Mouse (Mus musculus) embryo, embryonic 9.5 days (tissue): ENCODE measurements at regions not wholly inside any gene's neighbourhood (a gene's known extent, or its start where the extent isn't known, plus 50 kb on each side); places are given as distances from the start of the nearest gene placed in this dataset.
"Not testable (repeated sequence)": the region's sequence is repeated elsewhere in the genome, so short reads cannot be mapped to it uniquely, and the experiment has no call there.

Experiments
- DNase-seq: peaks from one replicate; pipeline ENCODE4 v3.0.0-alpha.2; 2017; ENCODE audit errors: extremely low spot score

- DNase-seq: no peak
Observed at GRCm38 (mm10) chr5:17208554-17209283, 164.3 kb upstream of the Speer4f2 start.

GRCm38 (mm10) chr5:17210723-17211245 lies 162.2 kb upstream of the Speer4f2 start:
- no peak for DNase-seq

GRCm38 (mm10) chr5:17223542-17223941 lies 149.4 kb upstream of the Speer4f2 start:
- not testable (repeated sequence) for DNase-seq

GRCm38 (mm10) chr5:17247732-17248606 lies 125.0 kb upstream of the Speer4f2 start:
- DNase-seq: no peak

- no peak for DNase-seq
Observed at GRCm38 (mm10) chr5:17260541-17261325, 112.2 kb upstream of the Speer4f2 start.

GRCm38 (mm10) chr5:17262126-17262525 lies 110.9 kb upstream of the Speer4f2 start:
- no peak for DNase-seq

GRCm38 (mm10) chr5:17271153-17271552 lies 101.8 kb upstream of the Speer4f2 start:
- no peak for DNase-seq

GRCm38 (mm10) chr5:17271722-17272479 lies 101.1 kb upstream of the Speer4f2 start:
- no peak for DNase-seq

- no peak for DNase-seq
Observed at GRCm38 (mm10) chr5:17275346-17275745, 97.6 kb upstream of the Speer4f2 start.

- no peak for DNase-seq
Observed at GRCm38 (mm10) chr5:17276782-17277578, 96.0 kb upstream of the Speer4f2 start.

GRCm38 (mm10) chr5:17280203-17280602 lies 92.8 kb upstream of the Speer4f2 start:
- DNase-seq: no peak

- DNase-seq: no peak
Observed at GRCm38 (mm10) chr5:17280951-17281350, 92.0 kb upstream of the Speer4f2 start.

- DNase-seq: no peak
Observed at GRCm38 (mm10) chr5:17289028-17289427, 84.0 kb upstream of the Speer4f2 start.

GRCm38 (mm10) chr5:17292559-17292958 lies 80.4 kb upstream of the Speer4f2 start:
- peak; percentile 24 for DNase-seq

- DNase-seq: no peak
Observed at GRCm38 (mm10) chr5:17296571-17297035, 76.4 kb upstream of the Speer4f2 start.

- DNase-seq: no peak
Observed at GRCm38 (mm10) chr5:17299846-17300245, 73.1 kb upstream of the Speer4f2 start.

GRCm38 (mm10) chr5:17321501-17321900 lies 51.5 kb upstream of the Speer4f2 start:
- no peak for DNase-seq
